Mouse (Mus musculus) olfactory bulb, adult 2 months (tissue): ENCODE data around the gene Nsd1. TPM values are rescaled to one million over a fixed set of nuclear protein-coding genes. Genes with fewer than 3 reads are reported as not detected.
A peak's percentile ranks its signal among the peaks of the same experiment; 100 is the strongest.

Experiments
- H3K27ac ChIP-seq: fragments of 200-500 bp; 2 replicates; pipeline ENCODE4 v1.5.1; 2012; ENCODE audit warnings: low read depth, low read length; ENCODE audit not compliant: insufficient read depth
- H3K4me1 ChIP-seq: fragments of 200-500 bp; 2 replicates; pipeline ENCODE4 v1.6.1; 2012; ENCODE audit warnings: low read length; ENCODE audit not compliant: control insufficient read depth, insufficient read depth
- H3K4me3 ChIP-seq: fragments of 200-500 bp; 2 replicates; pipeline ENCODE4 v1.5.1; 2012; ENCODE audit warnings: mild to moderate bottlenecking, low read depth, low read length, moderate library complexity; ENCODE audit not compliant: insufficient read depth
- CTCF ChIP-seq: fragments of 200-500 bp; IDR thresholded peaks from 2 replicates; pipeline ENCODE4 v1.5.1; 2012; ENCODE audit warnings: low read depth, mild to moderate bottlenecking, low read length, moderate library complexity; ENCODE audit not compliant: insufficient read depth
- POLR2A ChIP-seq: fragments of 200-500 bp; IDR thresholded peaks from 2 replicates; pipeline ENCODE4 v1.6.1; 2012; ENCODE audit warnings: mild to moderate bottlenecking, low read depth, low read length, moderate library complexity; ENCODE audit not compliant: insufficient read depth
- WGBS: fragments of 180-500 bp; shearing (Covaris S2); methylation state at CpG from one replicate; pipeline ENCODE4 v1.1.7; 2018; 5-methylcytosine and 5-hydroxymethylcytosine counted together
- polyA plus RNA-seq: library from polyadenylated mRNA; stranded (reverse); fragments of >200 nt; gene quantifications from 2 replicates; pipeline ENCODE4 v1.2.4, GENCODE M21; 2012; ENCODE audit warnings: low replicate concordance; ENCODE audit not compliant: missing spikeins, insufficient read depth, insufficient read length

Nsd1 gene
- polyA plus RNA-seq, 1 experiment, result 82.3 TPM

- Histone ChIP-seq H3K4me1 (no peaks in the 10 kb centered on the region), H3K4me3 (no peak overlapping the region), H3K27ac (no peak overlapping the region)
- 73% methylated on average over 8 of the region's 8 CpGs for WGBS
- no peak for TF ChIP-seq CTCF
- TF ChIP-seq POLR2A, result no peak
Observed at GRCm38 (mm10) chr13:55312028-55312630, 102.5 kb downstream of the Nsd1 start.

- Histone ChIP-seq H3K4me1 (no peaks in the 10 kb centered on the region), H3K4me3 (no peak overlapping the region), H3K27ac (no peak overlapping the region)
- 68% methylated on average over 9 of the region's 9 CpGs for WGBS
- TF ChIP-seq POLR2A (no peak), CTCF (no peak)
Observed at GRCm38 (mm10) chr13:55313051-55313450, 103.5 kb downstream of the Nsd1 start.

- WGBS, result 77% methylated on average over 2 of the region's 2 CpGs
- no peak overlapping the region for H3K27ac ChIP-seq
- TF ChIP-seq POLR2A, result no peak
Observed at GRCm38 (mm10) chr13:55314891-55315412, 105.4 kb downstream of the Nsd1 start.

DNA sequence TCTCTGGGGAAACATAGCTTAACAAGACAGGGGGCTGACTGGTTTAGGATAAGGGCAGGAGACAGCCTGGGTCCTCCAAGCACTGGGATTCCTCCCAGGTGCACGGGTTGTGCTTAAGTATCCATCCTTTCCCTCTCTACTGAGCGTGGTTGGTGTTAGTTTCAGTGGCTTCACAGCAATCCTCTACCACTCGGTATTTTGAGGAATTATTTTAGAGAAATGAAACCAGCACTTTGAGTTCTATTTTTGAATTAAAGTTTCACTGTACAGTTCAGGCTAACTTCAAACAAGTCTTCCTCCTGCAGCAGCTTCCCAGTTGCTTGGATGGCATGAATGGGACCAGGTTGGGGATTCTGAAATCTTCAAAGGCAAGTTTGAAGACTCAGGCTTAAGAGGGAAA lies 108.8 kb downstream of the Nsd1 start:
- 67% methylated on average over 3 of the region's 3 CpGs for WGBS
- peaks cover 7% of the 10 kb centered on the region for H3K4me1 ChIP-seq
- no peak overlapping the region for H3K4me3 ChIP-seq
- no peak for TF ChIP-seq CTCF
- no peak for TF ChIP-seq POLR2A
- no peak overlapping the region for H3K27ac ChIP-seq

More at GRCm38 (mm10) chr13:55314891-55315412, 105.4 kb downstream of the Nsd1 start:
- Histone ChIP-seq H3K4me1 (no peaks in the 10 kb centered on the region), H3K4me3 (no peak overlapping the region)

DNA sequence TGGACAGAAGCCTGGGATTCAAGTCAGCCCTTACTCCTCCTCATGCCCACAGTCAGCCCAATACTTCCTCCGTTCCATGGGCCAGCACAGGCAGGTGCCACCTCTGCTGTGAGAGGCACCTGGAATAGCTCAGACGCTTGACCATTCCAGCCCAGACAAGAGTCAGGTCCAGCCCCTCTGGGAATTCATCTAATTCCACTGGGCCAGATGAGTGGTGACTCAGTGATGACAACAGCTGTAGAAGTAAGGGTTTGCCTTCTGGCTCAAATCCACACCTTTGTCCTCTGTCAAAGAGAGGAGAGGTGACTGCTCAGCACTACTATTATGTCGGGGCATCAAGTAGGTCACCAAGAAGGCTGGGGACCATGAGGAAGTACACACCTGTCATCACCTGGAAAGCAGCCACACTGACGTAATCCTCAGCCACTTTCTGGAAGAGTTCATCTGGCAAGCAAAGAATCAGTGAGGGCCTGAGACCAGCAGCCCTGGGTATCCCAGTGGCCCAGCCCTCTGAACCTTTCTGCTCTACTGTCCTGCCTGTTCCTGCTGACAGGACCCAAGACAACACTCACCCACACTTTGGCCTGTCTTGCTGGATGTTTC lies 110.5 kb downstream of the Nsd1 start, which contains the start of gene Prelid1:
Gene Prelid1, plus strand, starts transcription at position 570 of the 603 bp plus-strand sequence.
- no peak within 1 kb of the TSS for H3K27ac ChIP-seq
- H3K4me1 ChIP-seq, result peaks cover 8% of the 10 kb centered on the region
- no peak for TF ChIP-seq CTCF
- no peak for TF ChIP-seq POLR2A
- WGBS, result 79% methylated on average over 4 of the region's 4 CpGs
- H3K4me3 ChIP-seq, result peak within 1 kb of the TSS; percentile 91

GRCm38 (mm10) chr13:55321434-55322129 lies 112.0 kb downstream of the Nsd1 start, which contains the start of gene Rab24:
Gene Rab24, minus strand, starts transcription at chr13:55321946.
- H3K27ac ChIP-seq, result 0 out of 2 replicates have a peak within 1 kb of the TSS, but pooled peaks have one; percentile 16

GRCm38 (mm10) chr13:55322130-55322825 lies 112.7 kb downstream of the Nsd1 start:
- TF ChIP-seq CTCF (no peak), POLR2A (no peak; the same call in 1 of the 2 replicates)
- Histone ChIP-seq H3K4me1 (peaks cover 12% of the 10 kb centered on the region), H3K4me3 (peak overlapping the region; percentile 91), H3K27ac (no peak overlapping the region)
- under 1% methylated on average over 31 of the region's 31 CpGs for WGBS

More at GRCm38 (mm10) chr13:55321434-55322129, 112.0 kb downstream of the Nsd1 start, which contains the start of gene Rab24:
- no peak; the same call in 1 of the 2 replicates for TF ChIP-seq POLR2A
- TF ChIP-seq CTCF, result no peak
- Histone ChIP-seq H3K4me1 (peaks cover 8% of the 10 kb centered on the region), H3K4me3 (peak within 1 kb of the TSS; percentile 91)
- WGBS, result under 1% methylated on average over 73 of the region's 73 CpGs

DNA sequence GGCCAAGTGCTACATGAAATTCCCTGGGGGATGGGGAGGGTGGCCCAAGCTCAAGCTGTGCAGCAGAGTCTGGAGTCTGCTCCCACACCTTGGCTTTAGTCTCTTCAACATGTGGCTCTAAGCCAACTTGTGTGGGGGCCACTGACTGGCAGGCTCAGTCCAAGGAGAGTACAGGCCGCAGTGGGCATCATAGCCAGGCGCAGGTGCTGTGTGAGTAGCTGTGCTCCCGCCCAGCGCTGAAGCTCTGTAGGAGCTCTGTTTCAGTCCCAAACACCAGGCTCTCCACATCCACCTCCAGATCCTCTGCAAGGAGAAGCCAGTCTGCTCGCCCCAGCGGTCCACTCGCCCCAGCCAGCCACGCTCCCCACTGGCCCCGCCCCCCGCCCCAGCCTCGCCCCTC lies 116.0 kb downstream of the Nsd1 start:
- Histone ChIP-seq H3K4me1 (peaks cover 27% of the 10 kb centered on the region), H3K27ac (no peak overlapping the region), H3K4me3 (no peak overlapping the region)
- WGBS, result 77% methylated on average over 11 of the region's 11 CpGs
- TF ChIP-seq CTCF (no peak), POLR2A (no peak)
